Mouse (Mus musculus) C2C12 (cell line): ENCODE results near the gene Top2a. TPM values are rescaled to one million over a fixed set of nuclear protein-coding genes. Genes with fewer than 3 reads are reported as not detected.

Experiments used
- H3K27me3 ChIP-seq: one replicate; pipeline ENCODE4 v1.6.1; 2011; ENCODE audit not compliant: control insufficient read depth, insufficient read depth, insufficient read length
- H3K36me3 ChIP-seq: one replicate; pipeline ENCODE4 v1.6.1; 2011; ENCODE audit not compliant: control insufficient read depth, insufficient read depth
- H3K4me3 ChIP-seq: one replicate; pipeline ENCODE4 v1.5.1; 2011; ENCODE audit warnings: mild to moderate bottlenecking, control low read depth; ENCODE audit not compliant: poor library complexity, insufficient read depth, severe bottlenecking
- H3K79me2 ChIP-seq: one replicate; pipeline ENCODE4 v1.6.1; 2011; ENCODE audit not compliant: control insufficient read depth, insufficient read depth
- H3K79me3 ChIP-seq: one replicate; pipeline ENCODE4 v1.6.1; 2011; ENCODE audit warnings: low read depth, control low read depth
- H3ac ChIP-seq: one replicate; pipeline ENCODE3; 2011; ENCODE audit warnings: low read depth; ENCODE audit not compliant: control insufficient read depth, insufficient read length
- CEBPB ChIP-seq: IDR thresholded peaks from one replicate; pipeline ENCODE4 v1.6.1; 2011; ENCODE audit warnings: low read depth, mild to moderate bottlenecking, control low read depth, moderate library complexity
- CTCF ChIP-seq: IDR thresholded peaks from one replicate; pipeline ENCODE4 v1.5.1; 2011; ENCODE audit not compliant: control insufficient read depth, insufficient read depth, insufficient read length
- FOSL1 ChIP-seq: IDR thresholded peaks from one replicate; pipeline ENCODE4 v1.8.0; 2011; ENCODE audit warnings: mild to moderate bottlenecking, low read length; ENCODE audit not compliant: poor library complexity, insufficient read depth, severe bottlenecking
- MAX ChIP-seq: IDR thresholded peaks from one replicate; pipeline ENCODE4 v1.6.1; 2011; ENCODE audit warnings: mild to moderate bottlenecking, control low read depth
- MYOD1 ChIP-seq: IDR thresholded peaks from one replicate; pipeline ENCODE4 v1.6.1; 2011; ENCODE audit warnings: low read depth; ENCODE audit not compliant: control insufficient read depth, insufficient read length
- MYOG ChIP-seq: IDR thresholded peaks from one replicate; pipeline ENCODE4 v1.6.1; 2011; ENCODE audit not compliant: control insufficient read depth, insufficient read length; ENCODE audit errors: extremely low read depth
- USF1 ChIP-seq: IDR thresholded peaks from one replicate; pipeline ENCODE4 v1.6.1; 2011; ENCODE audit warnings: low read depth, mild to moderate bottlenecking, control low read depth, moderate library complexity
- polyA plus RNA-seq: library from polyadenylated mRNA; unstranded; fragments of >200 nt; fragmentation: generic; extraction: Trizol; gene quantifications from one replicate; pipeline ENCODE4 v1.2.1, GENCODE M21; 2012; ENCODE audit warnings: missing spikeins

Gene Top2a
- polyA plus RNA-seq, 1 experiment = 83.8 TPM

DNA sequence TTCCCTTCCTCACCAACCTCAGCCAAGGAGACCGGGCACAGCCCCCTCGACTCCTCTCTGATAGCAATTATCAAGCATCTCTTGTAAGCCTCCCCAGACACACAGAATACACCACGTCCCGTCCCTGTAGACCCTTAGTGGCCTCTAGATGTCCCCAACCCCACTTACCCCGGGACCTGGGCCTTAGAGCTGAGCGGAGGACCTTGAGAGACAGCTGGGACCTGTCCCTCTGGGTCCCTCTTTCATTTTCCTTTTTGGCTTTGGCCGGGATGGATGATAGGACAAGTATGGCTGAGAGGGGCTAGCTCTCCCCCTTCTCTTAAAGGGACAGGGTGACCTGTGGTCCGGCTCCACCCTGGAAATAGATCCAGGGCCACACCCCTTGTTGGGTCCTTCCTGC is 40.4 kb downstream of the Top2a start:
- TF ChIP-seq MYOD1 (no peak), USF1 (no peak), FOSL1 (no peak), CEBPB (no peak), MAX (no peak), MYOG (no peak), CTCF (no peak)
- peaks cover 14% of the 10 kb centered on the region for H3K27me3 ChIP-seq
- no peak overlapping the region for H3ac ChIP-seq

DNA sequence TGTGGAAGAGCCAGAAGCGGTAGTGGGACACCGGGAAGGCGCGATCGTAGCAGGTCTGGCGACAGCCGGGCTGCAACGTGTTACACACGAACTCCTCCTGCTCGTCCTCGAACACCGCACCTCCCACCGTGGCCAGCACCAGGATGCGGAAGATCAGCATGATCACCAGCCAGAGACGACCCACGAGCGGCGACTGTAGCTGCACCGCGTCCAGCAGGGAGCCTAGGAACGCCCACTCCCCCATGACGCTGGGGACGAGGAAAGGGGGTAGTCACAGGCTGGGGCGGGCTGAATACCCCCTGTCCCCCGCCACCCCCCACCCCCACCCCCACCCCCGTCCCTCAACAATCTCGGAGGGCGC is 41.2 kb downstream of the Top2a start, which contains the start of gene Gjd3:
TSS of gene Gjd3 (minus strand) at position 244 of the 361 bp plus-strand sequence.
- no peaks in the 10 kb centered on the region for H3K79me3 ChIP-seq
- no peaks in the 10 kb centered on the region for H3K36me3 ChIP-seq
- no peak for TF ChIP-seq MYOG
- no peak for TF ChIP-seq MAX
- TF ChIP-seq CTCF = no peak
- no peak for TF ChIP-seq FOSL1
- TF ChIP-seq CEBPB = no peak
- TF ChIP-seq USF1 = no peak
- no peak for TF ChIP-seq MYOD1
- H3K4me3 ChIP-seq = peak within 1 kb of the TSS; percentile 11
- no peaks in the 10 kb centered on the region for H3K79me2 ChIP-seq
- peak within 1 kb of the TSS; percentile 31 for H3ac ChIP-seq
- H3K27me3 ChIP-seq = peaks cover 14% of the 10 kb centered on the region

More for the DNA sequence above, 40.4 kb downstream of the Top2a start:
- H3K79me2 ChIP-seq = no peaks in the 10 kb centered on the region
- H3K79me3 ChIP-seq = no peaks in the 10 kb centered on the region
- H3K36me3 ChIP-seq = no peaks in the 10 kb centered on the region
- no peak overlapping the region for H3K4me3 ChIP-seq

DNA sequence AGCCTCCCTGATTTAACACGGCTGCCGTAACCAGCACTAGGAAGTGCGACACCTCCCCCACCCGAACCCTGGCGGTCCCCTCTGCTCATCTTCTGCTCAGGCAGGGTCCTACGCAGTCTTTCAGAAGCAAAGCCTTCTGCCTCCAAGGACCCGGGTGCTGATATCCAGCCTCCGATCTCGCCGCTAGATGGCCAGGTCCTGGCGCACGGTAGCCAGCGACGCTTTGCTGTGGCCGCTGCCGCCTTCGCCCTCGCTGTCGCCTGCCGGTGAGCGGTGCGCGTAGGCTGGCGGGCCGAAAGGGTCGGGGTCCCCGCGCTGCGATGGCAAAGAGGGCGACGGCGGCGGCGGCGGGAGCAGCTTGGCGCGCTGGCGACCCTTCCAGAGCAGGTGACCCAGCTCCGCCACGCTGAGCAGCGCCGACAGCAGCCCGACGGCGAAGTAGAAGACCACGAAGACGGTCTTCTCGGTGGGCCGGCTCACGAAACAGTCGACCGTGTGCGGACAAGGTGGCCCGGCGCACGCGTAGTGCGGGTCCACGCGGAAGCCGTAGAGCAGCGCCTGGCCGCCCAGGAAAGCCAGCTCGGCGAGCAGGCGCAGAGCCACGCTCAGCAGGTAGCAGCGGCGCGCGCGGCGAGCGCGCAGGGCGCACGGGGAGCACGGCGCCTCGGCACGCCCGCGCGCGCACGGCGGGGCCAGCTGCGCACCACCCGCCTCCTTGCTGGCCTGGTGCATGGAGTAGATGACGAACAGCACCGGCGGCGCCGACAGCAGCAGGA is 41.8 kb downstream of the Top2a start:
- Histone ChIP-seq H3ac (peak overlapping the region; percentile 1), H3K79me2 (no peaks in the 10 kb centered on the region), H3K79me3 (no peaks in the 10 kb centered on the region), H3K27me3 (peaks cover 14% of the 10 kb centered on the region), H3K4me3 (peak overlapping the region; percentile 11), H3K36me3 (no peaks in the 10 kb centered on the region)
- TF ChIP-seq CTCF (peak; percentile 63), MYOG (no peak)

DNA sequence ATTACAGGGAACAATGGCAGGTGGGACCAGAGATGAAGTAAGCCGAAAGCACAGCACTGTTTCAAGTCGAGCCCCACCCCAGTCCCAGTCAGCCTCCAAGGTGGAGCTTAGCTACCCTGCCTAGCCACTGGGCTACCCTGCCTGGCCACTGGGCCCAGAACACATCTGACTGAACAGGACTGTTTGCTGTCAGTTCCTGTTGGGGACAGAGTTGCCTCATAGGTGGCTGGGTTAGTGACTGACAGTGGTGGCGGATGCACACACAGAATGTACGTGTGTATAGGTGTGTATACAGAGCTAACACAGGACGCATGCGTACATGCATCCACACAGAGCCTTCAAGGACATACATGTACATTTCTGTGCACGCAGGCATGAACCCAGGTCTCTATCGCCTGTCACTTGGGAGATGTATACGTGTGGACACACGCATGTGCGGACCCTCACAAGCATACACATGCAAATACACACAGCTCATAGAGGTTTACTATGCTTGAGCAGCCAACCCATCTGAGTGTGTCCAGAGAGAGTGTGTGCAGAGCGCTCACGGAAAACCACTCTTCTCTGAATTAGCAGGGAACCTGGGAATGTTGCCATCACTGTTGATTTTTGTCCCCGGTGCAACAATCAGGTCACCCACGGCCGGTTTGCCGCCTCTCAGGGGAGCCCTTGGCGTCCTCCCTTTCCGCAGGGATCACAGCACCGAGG is 42.5 kb downstream of the Top2a start:
- H3K79me3 ChIP-seq = no peaks in the 10 kb centered on the region
- no peaks in the 10 kb centered on the region for H3K79me2 ChIP-seq
- H3K27me3 ChIP-seq = peaks cover 14% of the 10 kb centered on the region
- H3K36me3 ChIP-seq = no peaks in the 10 kb centered on the region
- TF ChIP-seq MAX (no peak), CTCF (no peak), USF1 (no peak), MYOG (no peak), CEBPB (no peak), MYOD1 (no peak), FOSL1 (no peak)
- H3ac ChIP-seq = no peak overlapping the region
- no peak overlapping the region for H3K4me3 ChIP-seq

DNA sequence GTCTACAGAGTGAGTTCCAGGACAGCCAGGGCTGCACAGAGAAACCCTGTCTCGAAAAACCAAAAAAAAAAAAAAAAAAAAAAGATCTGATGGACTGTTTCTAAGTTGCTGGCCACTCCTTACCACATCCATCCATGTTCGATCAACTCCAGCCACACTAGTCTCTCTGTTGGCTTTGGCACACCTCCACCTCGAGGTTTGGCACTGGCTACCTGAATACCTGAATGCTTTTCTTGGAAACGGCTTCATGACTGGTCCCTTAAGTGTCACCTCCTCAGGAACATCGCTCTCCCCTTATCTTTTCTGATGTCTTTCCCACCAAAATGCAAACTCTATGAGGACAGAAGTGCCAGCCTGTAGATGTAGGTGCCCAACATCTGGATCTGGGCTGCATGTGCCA is 44.6 kb downstream of the Top2a start:
- Histone ChIP-seq H3K36me3 (peaks cover 7% of the 10 kb centered on the region), H3ac (no peak overlapping the region), H3K27me3 (peaks cover 14% of the 10 kb centered on the region), H3K79me2 (no peaks in the 10 kb centered on the region), H3K4me3 (no peak overlapping the region), H3K79me3 (no peaks in the 10 kb centered on the region)
- TF ChIP-seq USF1 = no peak
- no peak for TF ChIP-seq CTCF
- no peak for TF ChIP-seq CEBPB
- no peak for TF ChIP-seq MYOG

DNA sequence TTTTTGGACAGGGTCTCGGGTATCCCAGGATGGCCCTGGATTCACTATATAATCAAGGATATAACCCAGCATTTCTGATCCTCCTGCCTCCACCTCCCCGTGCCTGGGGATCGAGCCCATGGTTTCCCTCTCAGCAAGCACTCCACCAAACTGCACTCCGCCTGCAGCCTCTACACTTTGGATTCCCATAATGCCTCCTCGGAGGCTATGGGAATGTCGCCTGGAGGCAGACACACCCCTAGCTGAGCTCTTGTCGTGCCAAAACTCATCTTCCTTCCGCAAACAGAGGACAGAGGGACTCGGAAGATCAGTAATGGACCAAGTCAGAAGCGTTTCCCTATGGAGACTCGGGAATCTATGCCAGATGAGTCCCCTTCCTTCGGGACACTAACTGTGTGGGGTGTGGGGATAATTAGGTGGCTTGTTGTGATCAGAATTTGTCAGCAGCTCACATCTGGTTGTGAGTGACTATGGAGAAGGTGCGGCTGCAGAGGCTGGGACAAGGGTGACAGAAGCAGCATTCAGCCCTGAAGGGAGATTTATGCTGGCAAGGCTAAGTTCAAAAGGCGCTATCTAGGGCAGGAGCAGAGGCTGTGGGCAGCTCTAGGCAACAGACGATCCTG is 45.4 kb downstream of the Top2a start:
- Histone ChIP-seq H3K27me3 (peaks cover 14% of the 10 kb centered on the region), H3K4me3 (no peak overlapping the region), H3K36me3 (peaks cover 15% of the 10 kb centered on the region), H3K79me2 (no peaks in the 10 kb centered on the region), H3ac (no peak overlapping the region), H3K79me3 (no peaks in the 10 kb centered on the region)
- TF ChIP-seq FOSL1 = no peak
- no peak for TF ChIP-seq CTCF
- TF ChIP-seq USF1 = no peak
- TF ChIP-seq CEBPB = no peak
- TF ChIP-seq MAX = no peak
- no peak for TF ChIP-seq MYOD1
- no peak for TF ChIP-seq MYOG
